Mouse (Mus musculus): ENCODE results near the gene March7.

The March7 gene

GRCm38 (mm10) chr2:60209703-60210651 is at the start of gene March7, which contains the start of gene Baz2b:
March7 (plus strand) TSS chr2:60209887.
Baz2b (minus strand) TSS chr2:60209839.
- in situ Hi-C loops (cut with MboI; ENCODE audit: unreplicated experiment in 2 of 2), result loop anchor here (5.0 to 25.0 kb wide), 2 partner anchors 83 to 198 kb away; no protein-coding TSS in a partner anchor

GRCm38 (mm10) chr2:60163744-60164143 is 45.9 kb upstream of the March7 start:
- in situ Hi-C loops (cut with MboI; ENCODE audit: unreplicated experiment in 2 of 2), result no loop called here

- in situ Hi-C loops (cut with MboI; ENCODE audit: unreplicated experiment in 2 of 2), result no loop called here
Measured at GRCm38 (mm10) chr2:60165679-60166078, 44.0 kb upstream of the March7 start.

GRCm38 (mm10) chr2:60166878-60167277 is 42.8 kb upstream of the March7 start:
- in situ Hi-C loops (cut with MboI; ENCODE audit: unreplicated experiment in 2 of 2), result no loop called here

GRCm38 (mm10) chr2:60171786-60172530 is 37.7 kb upstream of the March7 start:
- in situ Hi-C loops (cut with MboI; ENCODE audit: unreplicated experiment in 2 of 2), result loop anchor here in 1 of 2 experiments (5.0 kb wide), 1 partner anchor 45 kb away; no protein-coding TSS in a partner anchor

GRCm38 (mm10) chr2:60172531-60172914 is 37.2 kb upstream of the March7 start:
- in situ Hi-C loops (cut with MboI; ENCODE audit: unreplicated experiment in 2 of 2), result loop anchor here in 1 of 2 experiments (5.0 kb wide), 1 partner anchor 45 kb away; no protein-coding TSS in a partner anchor

- in situ Hi-C loops (cut with MboI; ENCODE audit: unreplicated experiment in 2 of 2), result loop anchor here in 1 of 2 experiments (5.0 kb wide), 1 partner anchor 46 kb away; no protein-coding TSS in a partner anchor
Measured at GRCm38 (mm10) chr2:60173190-60173589, 36.5 kb upstream of the March7 start.

- in situ Hi-C loops (cut with MboI; ENCODE audit: unreplicated experiment in 2 of 2), result loop anchor here in 1 of 2 experiments (5.0 kb wide), 1 partner anchor 46 kb away; no protein-coding TSS in a partner anchor
Measured at GRCm38 (mm10) chr2:60173595-60173994, 36.1 kb upstream of the March7 start.

- in situ Hi-C loops (cut with MboI; ENCODE audit: unreplicated experiment in 2 of 2), result no loop called here
Measured at GRCm38 (mm10) chr2:60175078-60175477, 34.6 kb upstream of the March7 start.

GRCm38 (mm10) chr2:60176087-60176486 is 33.6 kb upstream of the March7 start:
- in situ Hi-C loops (cut with MboI; ENCODE audit: unreplicated experiment in 2 of 2), result no loop called here

GRCm38 (mm10) chr2:60177490-60177889 is 32.2 kb upstream of the March7 start:
- in situ Hi-C loops (cut with MboI; ENCODE audit: unreplicated experiment in 2 of 2), result no loop called here

GRCm38 (mm10) chr2:60181696-60182095 is 28.0 kb upstream of the March7 start:
- in situ Hi-C loops (cut with MboI; ENCODE audit: unreplicated experiment in 2 of 2), result no loop called here

GRCm38 (mm10) chr2:60196841-60197240 is 12.8 kb upstream of the March7 start:
- in situ Hi-C loops (cut with MboI; ENCODE audit: unreplicated experiment in 2 of 2), result no loop called here

- in situ Hi-C loops (cut with MboI; ENCODE audit: unreplicated experiment in 2 of 2), result loop anchor here (25.0 kb wide), 1 partner anchor 188 kb away; no protein-coding TSS in a partner anchor
Measured at GRCm38 (mm10) chr2:60200051-60200562, 9.6 kb upstream of the March7 start.

GRCm38 (mm10) chr2:60200667-60201066 is 9.0 kb upstream of the March7 start:
- in situ Hi-C loops (cut with MboI; ENCODE audit: unreplicated experiment in 2 of 2), result loop anchor here (25.0 kb wide), 1 partner anchor 188 kb away; no protein-coding TSS in a partner anchor

GRCm38 (mm10) chr2:60202900-60203530 is 6.7 kb upstream of the March7 start:
- in situ Hi-C loops (cut with MboI; ENCODE audit: unreplicated experiment in 2 of 2), result loop anchor here (25.0 kb wide), 1 partner anchor 191 kb away; no protein-coding TSS in a partner anchor

- in situ Hi-C loops (cut with MboI; ENCODE audit: unreplicated experiment in 2 of 2), result loop anchor here (25.0 kb wide), 1 partner anchor 191 kb away; no protein-coding TSS in a partner anchor
Measured at GRCm38 (mm10) chr2:60203733-60204132, 6.0 kb upstream of the March7 start.

GRCm38 (mm10) chr2:60204162-60204561 is 5.5 kb upstream of the March7 start:
- in situ Hi-C loops (cut with MboI; ENCODE audit: unreplicated experiment in 2 of 2), result loop anchor here (25.0 kb wide), 1 partner anchor 192 kb away; no protein-coding TSS in a partner anchor

- in situ Hi-C loops (cut with MboI; ENCODE audit: unreplicated experiment in 2 of 2), result loop anchor here (5.0 to 25.0 kb wide), 2 partner anchors 78 to 193 kb away; no protein-coding TSS in a partner anchor
Measured at GRCm38 (mm10) chr2:60205795-60206194, 3.9 kb upstream of the March7 start.

Data from v-Abl transformed pro-B cells (cell line).